Mouse (Mus musculus): Measurements from ENCODE around the gene Rin2. TPM values are rescaled to one million over a fixed set of nuclear protein-coding genes. Genes with fewer than 3 reads are reported as not detected.

Rin2 gene
- polyA plus RNA-seq, 1 experiment from 2014 or later: 11.9 TPM

GRCm38 (mm10) chr2:145794318-145794954 is 119.4 kb downstream of the Rin2 start:
- peak; percentile 90 for TF ChIP-seq CTCF (IDR thresholded peaks at IDR 0.05; ENCODE audit: low read depth)
- Histone ChIP-seq H3K27me3 (replicated peaks; ENCODE audit: control insufficient read depth, insufficient read depth, low read length) (no peaks in the 10 kb centered on the region), H3K4me1 (replicated peaks; ENCODE audit: control insufficient read depth, insufficient read depth, low read length) (no peaks in the 10 kb centered on the region), H3K9me3 (ENCODE audit: control insufficient read depth) (no peaks in the 10 kb centered on the region), H3K36me3 (ENCODE audit: control insufficient read depth, insufficient read depth) (peaks cover 13% of the 10 kb centered on the region; the same call in 1 of the 2 replicates), H3K4me2 (replicated peaks; ENCODE audit: low read depth) (peak overlapping the region; percentile 32; the same call in 1 of the 2 replicates), H3K9ac (ENCODE audit: low read depth, low read length) (no peak overlapping the region), H3K27ac (ENCODE audit: low read depth, low read length) (no peak overlapping the region), H3K4me3 (ENCODE audit: low read depth, low read length) (peak overlapping the region; percentile 3; the same call in 1 of the 2 replicates)
- 43% methylated on average over 5 of the region's 5 CpGs for WGBS
- ATAC-seq: 0 out of 2 replicates have a peak, but pooled peaks have one; percentile 31

GRCm38 (mm10) chr2:145797851-145798250 is 122.8 kb downstream of the Rin2 start:
- 53% methylated on average over 1 of the region's 1 CpGs for WGBS
- no peak for TF ChIP-seq CTCF (IDR thresholded peaks at IDR 0.05; ENCODE audit: low read depth)
- H3K4me2 ChIP-seq (replicated peaks; ENCODE audit: low read depth): no peak overlapping the region
- no peaks in the 10 kb centered on the region for H3K27me3 ChIP-seq (replicated peaks; ENCODE audit: control insufficient read depth, insufficient read depth, low read length)
- no peak overlapping the region for H3K9ac ChIP-seq (ENCODE audit: low read depth, low read length)
- H3K36me3 ChIP-seq (ENCODE audit: control insufficient read depth, insufficient read depth): peaks cover 13% of the 10 kb centered on the region; the same call in 1 of the 2 replicates
- no peaks in the 10 kb centered on the region for H3K9me3 ChIP-seq (ENCODE audit: control insufficient read depth)
- no peaks in the 10 kb centered on the region for H3K4me1 ChIP-seq (replicated peaks; ENCODE audit: control insufficient read depth, insufficient read depth, low read length)
- no peak overlapping the region for H3K27ac ChIP-seq (ENCODE audit: low read depth, low read length)
- no peak for ATAC-seq
- H3K4me3 ChIP-seq (ENCODE audit: low read depth, low read length): no peak overlapping the region

GRCm38 (mm10) chr2:145798954-145799353 is 123.9 kb downstream of the Rin2 start:
- ATAC-seq: no peak

GRCm38 (mm10) chr2:145801322-145802052 is 126.5 kb downstream of the Rin2 start:
- H3K9me3 ChIP-seq (ENCODE audit: control insufficient read depth): no peaks in the 10 kb centered on the region
- no peak overlapping the region for H3K9ac ChIP-seq (ENCODE audit: low read depth, low read length)
- H3K36me3 ChIP-seq (ENCODE audit: control insufficient read depth, insufficient read depth): peaks cover 8% of the 10 kb centered on the region; the same call in 1 of the 2 replicates
- WGBS: 82% methylated on average over 9 of the region's 9 CpGs
- no peak overlapping the region for H3K4me3 ChIP-seq (ENCODE audit: low read depth, low read length)
- H3K27me3 ChIP-seq (replicated peaks; ENCODE audit: control insufficient read depth, insufficient read depth, low read length): no peaks in the 10 kb centered on the region
- TF ChIP-seq CTCF (IDR thresholded peaks at IDR 0.05; ENCODE audit: low read depth): no peak
- no peak overlapping the region for H3K4me2 ChIP-seq (replicated peaks; ENCODE audit: low read depth)
- no peak for ATAC-seq
- H3K4me1 ChIP-seq (replicated peaks; ENCODE audit: control insufficient read depth, insufficient read depth, low read length): no peaks in the 10 kb centered on the region
- no peak overlapping the region for H3K27ac ChIP-seq (ENCODE audit: low read depth, low read length)

More at GRCm38 (mm10) chr2:145798954-145799353, 123.9 kb downstream of the Rin2 start:
- WGBS: 79% methylated on average over 3 of the region's 3 CpGs
- no peaks in the 10 kb centered on the region for H3K4me1 ChIP-seq (replicated peaks; ENCODE audit: control insufficient read depth, insufficient read depth, low read length)
- no peaks in the 10 kb centered on the region for H3K27me3 ChIP-seq (replicated peaks; ENCODE audit: control insufficient read depth, insufficient read depth, low read length)
- no peaks in the 10 kb centered on the region for H3K9me3 ChIP-seq (ENCODE audit: control insufficient read depth)
- H3K36me3 ChIP-seq (ENCODE audit: control insufficient read depth, insufficient read depth): peaks cover 13% of the 10 kb centered on the region; the same call in 1 of the 2 replicates
- no peak overlapping the region for H3K4me3 ChIP-seq (ENCODE audit: low read depth, low read length)
- H3K27ac ChIP-seq (ENCODE audit: low read depth, low read length): no peak overlapping the region
- no peak overlapping the region for H3K9ac ChIP-seq (ENCODE audit: low read depth, low read length)
- H3K4me2 ChIP-seq (replicated peaks; ENCODE audit: low read depth): no peak overlapping the region
- TF ChIP-seq CTCF (IDR thresholded peaks at IDR 0.05; ENCODE audit: low read depth): no peak

- no peaks in the 10 kb centered on the region for H3K4me1 ChIP-seq (replicated peaks; ENCODE audit: control insufficient read depth, insufficient read depth, low read length)
- H3K4me3 ChIP-seq (ENCODE audit: low read depth, low read length): no peak overlapping the region
- ATAC-seq: no peak
- no peak overlapping the region for H3K4me2 ChIP-seq (replicated peaks; ENCODE audit: low read depth)
- no peak for TF ChIP-seq CTCF (IDR thresholded peaks at IDR 0.05; ENCODE audit: low read depth)
- H3K36me3 ChIP-seq (ENCODE audit: control insufficient read depth, insufficient read depth): no peaks in the 10 kb centered on the region; the same call in 1 of the 2 replicates
- H3K27me3 ChIP-seq (replicated peaks; ENCODE audit: control insufficient read depth, insufficient read depth, low read length): no peaks in the 10 kb centered on the region
- no peak overlapping the region for H3K9ac ChIP-seq (ENCODE audit: low read depth, low read length)
- no peaks in the 10 kb centered on the region for H3K9me3 ChIP-seq (ENCODE audit: control insufficient read depth)
- 88% methylated on average over 2 of the region's 2 CpGs for WGBS
- no peak overlapping the region for H3K27ac ChIP-seq (ENCODE audit: low read depth, low read length)
Measured at GRCm38 (mm10) chr2:145802626-145803025, 127.6 kb downstream of the Rin2 start.

GRCm38 (mm10) chr2:145803822-145804342 is 128.9 kb downstream of the Rin2 start:
- H3K9ac ChIP-seq (ENCODE audit: low read depth, low read length): no peak overlapping the region
- no peaks in the 10 kb centered on the region; the same call in 1 of the 2 replicates for H3K36me3 ChIP-seq (ENCODE audit: control insufficient read depth, insufficient read depth)
- ATAC-seq: 0 out of 2 replicates have a peak, but pooled peaks have one; percentile 16
- H3K27me3 ChIP-seq (replicated peaks; ENCODE audit: control insufficient read depth, insufficient read depth, low read length): no peaks in the 10 kb centered on the region
- no peaks in the 10 kb centered on the region for H3K4me1 ChIP-seq (replicated peaks; ENCODE audit: control insufficient read depth, insufficient read depth, low read length)
- H3K27ac ChIP-seq (ENCODE audit: low read depth, low read length): no peak overlapping the region
- no peak for TF ChIP-seq CTCF (IDR thresholded peaks at IDR 0.05; ENCODE audit: low read depth)
- no peak overlapping the region for H3K4me2 ChIP-seq (replicated peaks; ENCODE audit: low read depth)
- WGBS: 94% methylated on average over 10 of the region's 10 CpGs
- no peaks in the 10 kb centered on the region for H3K9me3 ChIP-seq (ENCODE audit: control insufficient read depth)
- no peak overlapping the region for H3K4me3 ChIP-seq (ENCODE audit: low read depth, low read length)

Measured in intestine, postnatal 0 days (tissue).